Mouse (Mus musculus) C2C12 (cell line): ENCODE results near the gene Sirt7.

ENCODE experiments used
- CEBPB ChIP-seq: IDR thresholded peaks from one replicate; pipeline ENCODE4 v1.6.1; 2011; ENCODE audit warnings: low read depth, mild to moderate bottlenecking, control low read depth, moderate library complexity
- CTCF ChIP-seq: IDR thresholded peaks from one replicate; pipeline ENCODE4 v1.5.1; 2011; ENCODE audit not compliant: control insufficient read depth, insufficient read depth, insufficient read length
- MYOD1 ChIP-seq: IDR thresholded peaks from one replicate; pipeline ENCODE4 v1.6.1; 2011; ENCODE audit warnings: low read depth; ENCODE audit not compliant: control insufficient read depth, insufficient read length
- MYOG ChIP-seq: IDR thresholded peaks from one replicate; pipeline ENCODE4 v1.6.1; 2011; ENCODE audit not compliant: control insufficient read depth, insufficient read length; ENCODE audit errors: extremely low read depth
- USF1 ChIP-seq: IDR thresholded peaks from one replicate; pipeline ENCODE4 v1.6.1; 2011; ENCODE audit warnings: low read depth, mild to moderate bottlenecking, control low read depth, moderate library complexity

- no peak for TF ChIP-seq CTCF
- TF ChIP-seq CEBPB, result no peak
- TF ChIP-seq USF1, result no peak
- no peak for TF ChIP-seq MYOD1
- no peak for TF ChIP-seq MYOG
Measured at GRCm38 (mm10) chr11:120600716-120601115, 24.3 kb downstream of the Sirt7 start.
